Mouse (Mus musculus) heart, postnatal 0 days (tissue): ENCODE data around the gene Spi1.

Experiments used
- CTCF ChIP-seq: IDR thresholded peaks from 2 replicates; pipeline ENCODE4 v1.5.1; 2016; ENCODE audit warnings: antibody characterized with exemption, control low read depth, low read depth
- EP300 ChIP-seq: IDR thresholded peaks from 2 replicates; pipeline ENCODE4 v1.6.1; 2016; ENCODE audit warnings: antibody characterized with exemption, low read depth

DNA sequence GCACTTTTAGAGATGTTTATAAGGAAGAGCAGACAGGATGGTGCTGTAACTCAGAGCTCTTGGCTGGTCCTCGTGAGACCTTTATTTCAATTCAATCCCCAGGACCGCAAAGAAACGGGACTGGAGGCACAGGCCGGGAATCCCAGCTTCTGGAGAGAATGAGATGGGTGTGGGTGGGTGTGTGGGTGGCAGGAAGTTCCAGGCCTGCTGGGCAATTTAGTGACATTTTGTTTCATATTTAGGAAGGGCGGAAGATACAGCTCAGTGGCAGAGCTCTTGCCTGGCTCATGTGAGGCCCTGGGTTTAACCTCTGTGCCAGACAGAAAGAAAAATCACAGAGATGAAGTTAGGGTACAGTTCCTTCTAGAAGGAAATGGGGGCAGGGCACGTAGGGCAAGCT, 8.0 kb downstream of the Spi1 start:
- TF ChIP-seq CTCF: no peak
- TF ChIP-seq EP300: no peak
